Mouse (Mus musculus) G1E (cell line): ENCODE measurements around the gene Nlgn3. TPM values are rescaled to one million over a fixed set of nuclear protein-coding genes. Genes with fewer than 3 reads are reported as not detected.

Experiments used
- ATAC-seq: 2 replicates; pipeline ENCODE4 v1.8.0; 2016; ENCODE audit warnings: mild to moderate bottlenecking; ENCODE audit not compliant: insufficient number of reproducible peaks, poor library complexity, low FRiP score, severe bottlenecking; ENCODE audit errors: extremely low read depth
- DNase-seq: peaks from one replicate; pipeline ENCODE4 v3.0.0; 2012; ENCODE audit warnings: low spot score
- H3K27me3 ChIP-seq: 2 replicates; pipeline ENCODE4 v1.6.1; 2012; ENCODE audit warnings: mild to moderate bottlenecking, low read length, inconsistent platforms; ENCODE audit not compliant: insufficient read depth
- H3K36me3 ChIP-seq: replicated peaks from 2 replicates; pipeline ENCODE3; 2012; ENCODE audit warnings: mild to moderate bottlenecking, inconsistent platforms
- H3K4me1 ChIP-seq: 2 replicates; pipeline ENCODE4 v1.6.1; 2012; ENCODE audit warnings: low read depth, low read length, inconsistent platforms, mixed read lengths; ENCODE audit not compliant: insufficient read depth
- H3K4me3 ChIP-seq: 2 replicates; pipeline ENCODE4 v1.5.1; 2012; ENCODE audit warnings: low read depth, mild to moderate bottlenecking, inconsistent platforms, low read length, moderate library complexity, mixed read lengths
- H3K9me3 ChIP-seq: replicated peaks from 2 replicates; pipeline ENCODE4 v1.6.1; 2012; ENCODE audit warnings: inconsistent platforms
- CTCF ChIP-seq: IDR thresholded peaks from 2 replicates; pipeline ENCODE4 v1.5.1; 2012; ENCODE audit warnings: low read depth, low read length, inconsistent platforms, mixed read lengths
- GATA1 ChIP-seq: IDR thresholded peaks from 2 replicates; pipeline ENCODE4 v1.6.1; 2012; ENCODE audit warnings: borderline replicate concordance, low read length, inconsistent platforms, mixed read lengths
- GATA2 ChIP-seq: IDR thresholded peaks from 2 replicates; pipeline ENCODE4 v1.6.1; 2012; ENCODE audit warnings: low read depth, low read length, inconsistent platforms, borderline replicate concordance
- POLR2AphosphoS5 ChIP-seq: IDR thresholded peaks from 2 replicates; pipeline ENCODE4 v1.6.1; 2012; ENCODE audit warnings: low read depth, low read length, inconsistent platforms; ENCODE audit not compliant: insufficient replicate concordance
- TAL1 ChIP-seq: conservative IDR thresholded peaks from 2 replicates; pipeline ENCODE4 v1.6.1; 2012; ENCODE audit warnings: low read depth, low read length, inconsistent platforms, mixed read lengths
- polyA plus RNA-seq: library from polyadenylated mRNA; stranded (reverse); fragments of >175 nt; gene quantifications from 2 replicates; pipeline ENCODE4 v1.2.3, GENCODE M21; 2012
- total RNA-seq, 2 experiments: library from RNA; stranded (forward) in 1 of 2; stranded (reverse) in 1 of 2; fragments of 200-1000 nt in 1 of 2; fragments of >200 nt in 1 of 2; fragmentation: Nextera tagmentation in 1 of 2; gene quantifications; 2 replicates each; pipeline ENCODE4 v1.2.3; 2014 to 2017

Nlgn3 gene
- total and polyA plus RNA-seq, 3 experiments: 0.05 TPM; not detected in 1

- TF ChIP-seq GATA1: no peak
- no peak for TF ChIP-seq CTCF
- no peak for TF ChIP-seq TAL1
- no peak for TF ChIP-seq GATA2
- TF ChIP-seq POLR2AphosphoS5: no peak
- H3K36me3 ChIP-seq: no peaks in the 10 kb centered on the region
- no peaks in the 10 kb centered on the region for H3K9me3 ChIP-seq
These were observed 71.6 kb downstream of the Nlgn3 start for GRCm38 (mm10) chrX:101370573-101370972.

DNA sequence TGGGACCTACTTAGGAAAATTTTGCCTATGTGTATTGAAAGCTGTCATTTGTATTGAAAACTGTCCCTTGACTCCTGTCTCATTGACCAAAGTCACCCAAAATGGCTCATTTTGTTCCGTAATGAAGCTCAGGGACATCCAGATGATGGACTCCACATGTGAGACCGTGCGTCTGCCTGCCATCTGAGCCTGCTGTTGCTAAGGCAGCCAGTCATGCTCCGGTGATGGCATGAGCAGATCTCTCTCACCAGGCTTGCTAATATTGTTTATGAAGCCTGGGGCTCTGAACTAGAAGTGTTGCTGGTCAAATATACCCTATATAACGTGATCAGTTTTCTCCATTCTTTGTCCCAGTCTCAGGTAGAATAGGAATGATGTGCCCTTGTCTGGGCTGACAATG lies 74.0 kb downstream of the Nlgn3 start:
- Histone ChIP-seq H3K4me3 (no peak overlapping the region), H3K27me3 (peaks cover 10% of the 10 kb centered on the region), H3K36me3 (no peaks in the 10 kb centered on the region), H3K4me1 (no peaks in the 10 kb centered on the region), H3K9me3 (no peaks in the 10 kb centered on the region)
- ATAC-seq (no peak), DNase-seq (no peak)
- no peak for TF ChIP-seq CTCF
- TF ChIP-seq TAL1: no peak
- TF ChIP-seq POLR2AphosphoS5: no peak
- no peak for TF ChIP-seq GATA1
- TF ChIP-seq GATA2: no peak

More at GRCm38 (mm10) chrX:101370573-101370972, 71.6 kb downstream of the Nlgn3 start:
- DNase-seq (no peak), ATAC-seq (no peak)
- Histone ChIP-seq H3K4me1 (no peaks in the 10 kb centered on the region), H3K27me3 (peaks cover 3% of the 10 kb centered on the region; the same call in 1 of the 2 replicates), H3K4me3 (no peak overlapping the region)

Other genes with a start within 250 kb of the Nlgn3 start
- gene Tex11, start 239.5 kb upstream of the Nlgn3 start, total RNA-seq (2014; fragmentation: Nextera tagmentation): not detected in 2 replicates
- not detected in 2 replicates for gene Tex11, start 239.5 kb upstream of the Nlgn3 start, total RNA-seq (2017)
- gene Tex11, start 239.5 kb upstream of the Nlgn3 start, polyA plus RNA-seq: not detected in 2 replicates
- not detected in 2 replicates for gene Slc7a3, start 213.1 kb upstream of the Nlgn3 start, total RNA-seq (2014; fragmentation: Nextera tagmentation)
- 0.44 TPM in 1 of 2 replicates, not detected in the other for gene Slc7a3, start 213.1 kb upstream of the Nlgn3 start, total RNA-seq (2017)
- gene Slc7a3, start 213.1 kb upstream of the Nlgn3 start, polyA plus RNA-seq: not detected in 2 replicates
- gene Snx12, start 76.6 kb upstream of the Nlgn3 start, total RNA-seq (2014; fragmentation: Nextera tagmentation): 38.5 and 42.6 TPM in 2 replicates
- 63.6 and 67.9 TPM in 2 replicates for gene Snx12, start 76.6 kb upstream of the Nlgn3 start, total RNA-seq (2017)
- 31.2 and 32.3 TPM in 2 replicates for gene Snx12, start 76.6 kb upstream of the Nlgn3 start, polyA plus RNA-seq
- gene Foxo4, start 44.6 kb upstream of the Nlgn3 start, total RNA-seq (2014; fragmentation: Nextera tagmentation): 20.4 and 20.9 TPM in 2 replicates
- 25.8 and 29.9 TPM in 2 replicates for gene Foxo4, start 44.6 kb upstream of the Nlgn3 start, total RNA-seq (2017)
- gene Foxo4, start 44.6 kb upstream of the Nlgn3 start, polyA plus RNA-seq: 44.5 and 46.4 TPM in 2 replicates
- not detected in 2 replicates for gene Gm614, start 35.2 kb upstream of the Nlgn3 start, total RNA-seq (2014; fragmentation: Nextera tagmentation)
- 0.87 TPM in 1 of 2 replicates, not detected in the other for gene Gm614, start 35.2 kb upstream of the Nlgn3 start, total RNA-seq (2017)
- gene Gm614, start 35.2 kb upstream of the Nlgn3 start, polyA plus RNA-seq: not detected in 2 replicates
- gene Il2rg, start 30.9 kb upstream of the Nlgn3 start, total RNA-seq (2014; fragmentation: Nextera tagmentation): 11.6 and 18.7 TPM in 2 replicates
- gene Il2rg, start 30.9 kb upstream of the Nlgn3 start, total RNA-seq (2017): 21.2 and 21.6 TPM in 2 replicates
- gene Il2rg, start 30.9 kb upstream of the Nlgn3 start, polyA plus RNA-seq: 8.2 and 10.1 TPM in 2 replicates
- not detected in 2 replicates for gene Gm20489, start 30.1 kb upstream of the Nlgn3 start, total RNA-seq (2014; fragmentation: Nextera tagmentation)
- gene Gm20489, start 30.1 kb upstream of the Nlgn3 start, total RNA-seq (2017): not detected in 2 replicates
- gene Gm20489, start 30.1 kb upstream of the Nlgn3 start, polyA plus RNA-seq: not detected in 2 replicates
- 106 and 128 TPM in 2 replicates for gene Med12, start 25.1 kb upstream of the Nlgn3 start, total RNA-seq (2014; fragmentation: Nextera tagmentation)
- gene Med12, start 25.1 kb upstream of the Nlgn3 start, total RNA-seq (2017): 37.9 and 40.9 TPM in 2 replicates
- 44.8 and 48.2 TPM in 2 replicates for gene Med12, start 25.1 kb upstream of the Nlgn3 start, polyA plus RNA-seq
- not detected in 2 replicates for gene Gjb1, start 77.2 kb downstream of the Nlgn3 start, total RNA-seq (2014; fragmentation: Nextera tagmentation)
- not detected in 2 replicates for gene Gjb1, start 77.2 kb downstream of the Nlgn3 start, total RNA-seq (2017)
- not detected in 2 replicates for gene Gjb1, start 77.2 kb downstream of the Nlgn3 start, polyA plus RNA-seq
- 68.7 and 83.0 TPM in 2 replicates for gene Zmym3, start 121.7 kb downstream of the Nlgn3 start, total RNA-seq (2014; fragmentation: Nextera tagmentation)
- gene Zmym3, start 121.7 kb downstream of the Nlgn3 start, total RNA-seq (2017): 22.5 and 29.2 TPM in 2 replicates
- 37.7 and 41.7 TPM in 2 replicates for gene Zmym3, start 121.7 kb downstream of the Nlgn3 start, polyA plus RNA-seq
- 573 and 719 TPM in 2 replicates for gene Nono, start 130.2 kb downstream of the Nlgn3 start, total RNA-seq (2014; fragmentation: Nextera tagmentation)
- gene Nono, start 130.2 kb downstream of the Nlgn3 start, total RNA-seq (2017): 500 and 525 TPM in 2 replicates
- 54.1 and 100 TPM in 2 replicates for gene Nono, start 130.2 kb downstream of the Nlgn3 start, polyA plus RNA-seq
- gene Itgb1bp2, start 149.9 kb downstream of the Nlgn3 start, total RNA-seq (2014; fragmentation: Nextera tagmentation): 2.2 and 5.7 TPM in 2 replicates
- 1.5 and 2.4 TPM in 2 replicates for gene Itgb1bp2, start 149.9 kb downstream of the Nlgn3 start, total RNA-seq (2017)
- gene Itgb1bp2, start 149.9 kb downstream of the Nlgn3 start, polyA plus RNA-seq: 0.04 and 0.13 TPM in 2 replicates
- 141 and 150 TPM in 2 replicates for gene Taf1, start 233.6 kb downstream of the Nlgn3 start, total RNA-seq (2014; fragmentation: Nextera tagmentation)
- 114 and 141 TPM in 2 replicates for gene Taf1, start 233.6 kb downstream of the Nlgn3 start, total RNA-seq (2017)
- 5.8 and 7.4 TPM in 2 replicates for gene Taf1, start 233.6 kb downstream of the Nlgn3 start, polyA plus RNA-seq